Mouse (Mus musculus): Measurements from ENCODE around the gene Litaf. TPM values are rescaled to one million over a fixed set of nuclear protein-coding genes. Genes with fewer than 3 reads are reported as not detected.
A peak's percentile ranks its signal among the peaks of the same experiment; 100 is the strongest.
"Not testable (repeated sequence)": the region's sequence is repeated elsewhere in the genome, so short reads cannot be mapped to it uniquely, and the experiment has no call there.

Litaf gene
- total RNA-seq, 2 experiments from 2014 or later: 18.4 to 19.9 TPM

GRCm38 (mm10) chr16:11021403-11022112 is 44.4 kb downstream of the Litaf start:
- no peak for DNase-seq

GRCm38 (mm10) chr16:11017807-11018595 is 48.0 kb downstream of the Litaf start:
- DNase-seq: no peak

- DNase-seq: no peak
Observed at GRCm38 (mm10) chr16:11016353-11016752, 49.6 kb downstream of the Litaf start.

- DNase-seq: no peak
Observed at GRCm38 (mm10) chr16:11014407-11014806, 51.5 kb downstream of the Litaf start.

DNA sequence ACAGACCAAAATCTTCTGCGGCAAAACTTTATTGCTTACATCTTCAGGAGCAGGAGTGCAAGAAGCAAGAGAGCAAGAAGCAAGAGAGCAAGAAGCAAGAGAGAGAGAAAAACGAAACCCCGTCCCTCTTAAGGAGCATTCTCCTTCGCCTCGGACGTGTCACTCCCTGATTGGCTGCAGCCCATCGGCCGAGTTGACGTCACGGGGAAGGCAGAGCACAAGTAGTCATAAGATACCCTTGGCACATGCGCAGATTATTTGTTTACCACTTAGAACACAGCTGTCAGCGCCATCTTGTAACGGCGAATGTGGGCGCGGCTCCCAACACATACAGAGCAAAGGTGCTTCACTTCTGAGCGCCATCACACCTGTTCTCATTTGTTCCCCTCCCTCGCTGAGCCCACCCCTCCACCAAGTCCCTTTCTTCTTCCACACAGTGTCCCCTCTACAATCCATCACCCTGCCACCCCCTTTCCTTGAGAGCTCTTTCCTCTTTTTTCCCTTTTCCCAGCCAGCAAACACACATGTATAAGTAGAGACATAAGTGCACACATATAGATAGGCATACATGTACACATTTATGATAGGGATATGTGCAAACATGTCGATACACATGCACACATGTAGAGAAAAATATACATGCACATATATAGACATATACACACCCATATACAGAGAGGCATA is 52.4 kb downstream of the Litaf start:
- not testable (repeated sequence) for DNase-seq

GRCm38 (mm10) chr16:11012571-11013463 is 53.1 kb downstream of the Litaf start:
- DNase-seq: peak; percentile 64 to 71

GRCm38 (mm10) chr16:11011939-11012338 is 54.0 kb downstream of the Litaf start:
- DNase-seq: no peak

GRCm38 (mm10) chr16:11011206-11011605 is 54.8 kb downstream of the Litaf start:
- DNase-seq: no peak

DNA sequence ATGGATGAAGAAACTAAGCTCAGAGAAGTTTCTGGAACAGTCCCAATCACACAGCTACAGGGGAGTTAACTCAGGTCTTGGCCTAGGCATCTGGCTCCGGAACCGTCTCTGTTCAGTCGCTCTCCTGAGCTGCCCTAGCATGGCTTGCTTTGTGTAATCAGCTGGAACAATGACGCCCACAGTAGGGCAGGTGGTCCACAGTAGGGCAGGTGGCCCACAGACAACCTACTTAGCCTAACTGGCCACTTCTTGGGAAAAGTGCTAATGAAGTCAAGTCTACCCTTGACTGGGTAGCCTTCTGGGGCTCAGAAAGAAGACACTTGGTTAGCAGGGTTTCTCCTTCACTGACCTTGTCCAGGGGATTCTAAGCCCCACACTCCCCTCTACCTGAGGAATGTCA is 55.7 kb downstream of the Litaf start:
- no peak for DNase-seq

DNA sequence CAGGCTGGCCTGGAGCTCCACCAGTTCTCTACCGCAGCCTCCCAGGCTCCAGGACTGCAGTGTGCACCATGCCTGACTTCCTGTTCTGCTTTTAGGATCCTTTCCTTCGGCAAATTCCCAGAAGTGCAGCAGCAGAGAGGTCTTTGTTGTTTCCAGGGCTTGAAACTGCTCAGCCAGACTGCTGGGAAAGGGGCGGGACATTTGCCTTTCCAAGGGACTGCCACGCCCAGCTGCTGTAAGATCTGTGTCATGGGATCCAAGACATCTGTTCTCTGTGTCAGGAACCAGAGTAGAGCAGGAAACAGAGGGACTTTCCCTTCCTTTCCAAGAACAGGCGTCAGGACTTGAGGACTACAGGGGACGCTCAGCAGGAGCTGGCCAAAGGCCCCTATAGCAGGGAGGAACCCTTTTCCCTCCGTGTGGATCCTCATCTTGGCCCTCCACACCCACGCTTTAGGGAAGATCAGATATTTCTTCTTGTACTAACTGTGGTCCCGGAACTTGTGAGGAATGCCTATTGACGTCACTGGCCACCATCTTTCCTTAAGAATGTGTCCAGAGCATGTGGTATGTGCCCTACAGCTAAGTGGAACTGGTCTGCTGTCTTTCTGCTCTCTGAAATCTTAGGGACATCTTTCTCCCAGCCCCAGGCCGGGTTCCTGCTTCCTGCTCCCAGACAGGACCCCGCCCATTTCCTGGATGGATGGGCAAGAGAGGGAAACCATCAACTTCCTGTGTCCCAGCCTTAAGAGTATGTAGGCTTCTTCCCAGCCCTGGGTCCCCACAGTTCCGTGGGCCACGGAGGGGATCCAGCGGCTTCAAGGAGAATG is 57.6 kb downstream of the Litaf start:
- no peak for DNase-seq

DNA sequence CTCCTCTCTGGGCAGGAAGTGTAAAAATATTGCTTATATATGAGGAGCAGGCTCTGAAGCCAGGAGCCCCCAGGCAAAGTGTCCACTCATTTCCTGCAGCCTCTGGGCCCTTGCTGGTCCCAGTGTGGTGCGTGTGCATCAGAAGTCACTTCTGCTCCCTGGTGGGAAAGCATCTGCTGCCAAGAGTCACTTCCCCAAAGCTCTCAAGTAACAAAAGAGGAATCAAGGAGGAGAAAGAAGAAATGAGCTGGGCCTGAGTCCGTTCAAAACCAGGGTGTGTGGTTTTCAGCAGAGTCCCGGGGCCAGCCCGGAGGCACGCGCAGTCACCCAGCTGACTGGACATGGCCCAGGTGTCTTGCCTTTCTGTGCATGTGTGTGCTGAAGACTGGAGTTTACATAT is 59.9 kb downstream of the Litaf start:
- no peak for DNase-seq

DNA sequence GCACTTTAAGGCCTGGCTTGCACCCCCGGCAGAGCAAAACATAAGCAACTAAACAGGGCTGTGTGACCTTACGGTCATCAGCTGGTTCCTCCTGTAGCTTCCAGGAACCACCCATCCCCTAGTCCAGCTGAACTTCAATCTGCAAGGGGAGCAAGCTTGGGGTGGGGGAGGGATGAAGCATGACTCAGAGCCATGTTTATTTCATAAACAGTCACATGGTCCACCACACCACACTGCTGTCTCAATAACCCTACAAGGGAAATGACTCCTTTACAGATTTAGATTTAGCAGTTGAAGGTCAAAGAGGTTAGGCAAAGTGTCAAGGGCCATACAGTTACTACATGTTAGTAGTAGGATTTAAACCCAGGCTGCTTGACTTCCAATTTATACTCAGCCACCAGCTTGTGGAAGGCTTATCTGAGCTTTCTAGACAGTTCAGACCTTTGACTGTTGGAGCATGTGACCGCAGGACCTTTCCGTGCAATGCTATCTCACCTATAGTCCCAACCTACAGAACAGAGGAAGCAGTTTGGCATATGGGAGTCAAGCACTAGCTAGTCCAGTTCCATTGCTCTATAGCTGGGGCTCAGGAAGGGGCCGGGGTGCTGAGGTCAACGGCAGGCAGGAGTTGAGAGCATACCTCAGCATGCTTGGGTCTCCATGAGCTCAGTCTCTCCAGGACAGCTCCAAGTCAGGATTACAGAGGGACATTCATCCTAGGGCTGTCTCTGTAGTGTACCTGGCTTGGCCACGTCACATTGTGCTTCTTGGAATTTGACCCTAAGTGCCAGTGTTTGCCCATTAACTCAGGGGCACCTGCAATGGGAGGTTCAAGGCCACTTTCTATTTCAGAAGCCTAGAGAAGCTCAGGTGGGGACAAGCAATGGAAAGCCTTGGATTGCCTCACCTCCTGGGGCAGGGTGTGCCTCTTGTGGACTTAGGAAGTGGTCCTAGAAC is 64.0 kb downstream of the Litaf start:
- DNase-seq: no peak

GRCm38 (mm10) chr16:10999809-11000208 is 66.1 kb downstream of the Litaf start:
- no peak for DNase-seq

DNA sequence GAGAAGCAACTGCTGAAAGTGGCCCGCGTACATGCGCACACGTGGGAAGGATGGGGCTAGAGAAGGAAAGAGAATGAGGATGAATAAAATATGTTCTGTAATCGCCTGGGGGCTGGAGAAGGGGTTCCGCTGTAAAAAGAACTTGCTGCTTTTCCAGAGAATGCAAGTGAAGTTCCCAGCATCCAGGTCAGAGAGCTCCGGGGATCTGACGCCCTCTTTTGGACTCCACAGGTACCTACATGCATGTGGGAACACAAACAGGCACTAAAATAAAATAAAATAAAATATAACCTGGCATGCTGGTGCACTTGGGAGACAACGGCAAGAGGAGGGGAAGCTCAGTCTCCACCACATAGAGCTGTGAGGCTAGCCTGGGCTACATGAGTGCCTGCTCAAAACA is 67.7 kb downstream of the Litaf start:
- no peak for DNase-seq

- no peak for DNase-seq
Observed at GRCm38 (mm10) chr16:10996576-10996975, 69.4 kb downstream of the Litaf start.

GRCm38 (mm10) chr16:10993032-10993744 is 72.8 kb downstream of the Litaf start:
- DNase-seq: peak; percentile 81 to 82

GRCm38 (mm10) chr16:10992090-10993031 is 73.6 kb downstream of the Litaf start:
- DNase-seq: peak in 1 of 2 experiments; percentile 13

DNA sequence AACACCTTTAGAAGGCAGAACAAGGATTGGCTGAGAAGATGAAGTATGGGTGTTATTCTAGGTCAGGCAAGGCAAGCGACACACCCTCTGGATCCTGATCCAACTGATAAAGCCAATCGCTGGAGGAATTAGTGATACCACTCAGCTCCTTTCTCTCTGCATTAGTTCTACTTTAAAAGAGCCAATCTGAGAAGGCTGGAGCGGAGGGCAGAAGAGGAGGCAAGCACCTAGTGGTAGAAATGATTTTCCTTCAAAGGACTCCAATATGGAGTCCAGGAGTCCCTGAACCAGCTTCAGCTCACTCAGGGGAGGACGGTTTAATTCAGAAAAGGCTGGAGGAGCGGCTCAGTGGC is 74.2 kb downstream of the Litaf start:
- no peak for DNase-seq

Measured in layer of hippocampus, postnatal 36 days (tissue).